Mouse (Mus musculus) testis, adult 2 months (tissue): ENCODE measurements around the gene Chd9.

Source experiments
- CTCF ChIP-seq: fragments of 200-500 bp; IDR thresholded peaks from 2 replicates; pipeline ENCODE4 v1.5.1; 2012; ENCODE audit warnings: low read depth, mild to moderate bottlenecking, inconsistent platforms, low read length, moderate library complexity; ENCODE audit not compliant: control insufficient read depth, insufficient read depth, insufficient replicate concordance
- POLR2A ChIP-seq: fragments of 200-500 bp; IDR thresholded peaks from 2 replicates; pipeline ENCODE4 v1.6.1; 2012; ENCODE audit warnings: low read depth, mild to moderate bottlenecking, inconsistent platforms, low read length, moderate library complexity; ENCODE audit not compliant: control insufficient read depth

DNA sequence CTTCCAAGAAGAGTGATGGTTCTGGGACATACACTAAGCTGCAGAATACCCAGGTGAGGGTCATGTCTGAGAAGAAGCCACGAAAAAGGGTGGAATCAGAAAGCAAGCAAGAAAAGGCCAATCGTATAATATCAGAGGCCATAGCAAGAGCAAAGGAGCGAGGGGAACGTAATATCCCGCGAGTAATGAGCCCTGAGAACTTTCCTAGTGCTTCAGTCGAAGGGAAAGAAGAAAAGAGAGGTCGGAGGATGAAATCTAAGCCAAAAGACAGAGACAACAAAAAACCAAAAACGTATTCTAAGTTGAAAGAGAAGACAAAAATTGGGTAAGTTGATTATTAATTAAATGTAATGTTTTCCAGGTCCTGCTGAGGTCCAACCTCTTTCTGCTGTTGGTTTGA is 128.2 kb downstream of the Chd9 start:
- no peak for TF ChIP-seq CTCF
- TF ChIP-seq POLR2A: no peak
